Mouse (Mus musculus): ENCODE results near the gene Vps13d. TPM values are rescaled to one million over a fixed set of nuclear protein-coding genes. Genes with fewer than 3 reads are reported as not detected.

The Vps13d gene
- polyA plus RNA-seq, 1 experiment from 2014 or later = 8.8 TPM

GRCm38 (mm10) chr4:145032637-145033036 lies 162.2 kb downstream of the Vps13d start:
- Histone ChIP-seq H3K9ac (no peak overlapping the region), H3K4me2 (replicated peaks) (no peak overlapping the region), H3K9me3 (replicated peaks) (no peaks in the 10 kb centered on the region), H3K27me3 (no peaks in the 10 kb centered on the region), H3K27ac (replicated peaks) (no peak overlapping the region), H3K4me1 (peaks cover 20% of the 10 kb centered on the region), H3K4me3 (replicated peaks) (no peak overlapping the region), H3K36me3 (no peaks in the 10 kb centered on the region)
- 70% methylated on average over 2 of the region's 2 CpGs for WGBS
- ATAC-seq (ENCODE audit: insufficient number of reproducible peaks, low FRiP score, low TSS enrichment, low read depth) = no peak

- no peak for ATAC-seq (ENCODE audit: insufficient number of reproducible peaks, low FRiP score, low TSS enrichment, low read depth)
- WGBS = 82% methylated on average over 4 of the region's 4 CpGs
- no peaks in the 10 kb centered on the region for H3K36me3 ChIP-seq
- H3K27ac ChIP-seq (replicated peaks) = no peak overlapping the region
- H3K4me1 ChIP-seq = peaks cover 19% of the 10 kb centered on the region
- no peaks in the 10 kb centered on the region for H3K27me3 ChIP-seq
- no peak overlapping the region for H3K9ac ChIP-seq
- H3K9me3 ChIP-seq (replicated peaks) = no peaks in the 10 kb centered on the region
- H3K4me2 ChIP-seq (replicated peaks) = no peak overlapping the region
- no peak overlapping the region for H3K4me3 ChIP-seq (replicated peaks)
Measured at GRCm38 (mm10) chr4:145031510-145031909, 163.3 kb downstream of the Vps13d start.

- 50% methylated on average over 7 of the region's 7 CpGs for WGBS
- H3K36me3 ChIP-seq = no peaks in the 10 kb centered on the region
- no peak overlapping the region for H3K4me2 ChIP-seq (replicated peaks)
- H3K27me3 ChIP-seq = no peaks in the 10 kb centered on the region
- peaks cover 43% of the 10 kb centered on the region for H3K4me1 ChIP-seq
- no peak for ATAC-seq (ENCODE audit: insufficient number of reproducible peaks, low FRiP score, low TSS enrichment, low read depth)
- no peaks in the 10 kb centered on the region for H3K9me3 ChIP-seq (replicated peaks)
- no peak overlapping the region for H3K9ac ChIP-seq
- H3K27ac ChIP-seq (replicated peaks) = no peak overlapping the region
- no peak overlapping the region for H3K4me3 ChIP-seq (replicated peaks)
Measured at GRCm38 (mm10) chr4:145026449-145026851, 168.4 kb downstream of the Vps13d start.

GRCm38 (mm10) chr4:145025409-145025762 lies 169.4 kb downstream of the Vps13d start:
- H3K9me3 ChIP-seq (replicated peaks) = no peaks in the 10 kb centered on the region
- H3K27me3 ChIP-seq = no peaks in the 10 kb centered on the region
- H3K9ac ChIP-seq = no peak overlapping the region
- H3K4me2 ChIP-seq (replicated peaks) = no peak overlapping the region
- ATAC-seq (ENCODE audit: insufficient number of reproducible peaks, low FRiP score, low TSS enrichment, low read depth) = no peak
- WGBS = 64% methylated on average over 7 of the region's 7 CpGs
- H3K27ac ChIP-seq (replicated peaks) = peak overlapping the region; percentile 22; the same call in 1 of the 2 replicates
- H3K36me3 ChIP-seq = no peaks in the 10 kb centered on the region
- H3K4me3 ChIP-seq (replicated peaks) = no peak overlapping the region
- peaks cover 43% of the 10 kb centered on the region for H3K4me1 ChIP-seq

- no peaks in the 10 kb centered on the region for H3K9me3 ChIP-seq (replicated peaks)
- peak; percentile 32; the same call in 1 of the 2 replicates for ATAC-seq (ENCODE audit: insufficient number of reproducible peaks, low FRiP score, low TSS enrichment, low read depth)
- H3K27me3 ChIP-seq = no peaks in the 10 kb centered on the region
- no peak overlapping the region for H3K4me3 ChIP-seq (replicated peaks)
- no peak overlapping the region for H3K27ac ChIP-seq (replicated peaks)
- no peak overlapping the region for H3K4me2 ChIP-seq (replicated peaks)
- peaks cover 43% of the 10 kb centered on the region for H3K4me1 ChIP-seq
- peaks cover 2% of the 10 kb centered on the region for H3K36me3 ChIP-seq
- WGBS = 54% methylated on average over 8 of the region's 8 CpGs
- H3K9ac ChIP-seq = no peak overlapping the region
Measured at GRCm38 (mm10) chr4:145024694-145025408, 170.0 kb downstream of the Vps13d start.

- no peak for ATAC-seq (ENCODE audit: insufficient number of reproducible peaks, low FRiP score, low TSS enrichment, low read depth)
- Histone ChIP-seq H3K4me1 (peaks cover 43% of the 10 kb centered on the region), H3K36me3 (peaks cover 8% of the 10 kb centered on the region), H3K4me2 (replicated peaks) (no peak overlapping the region), H3K27me3 (no peaks in the 10 kb centered on the region), H3K4me3 (replicated peaks) (no peak overlapping the region), H3K9me3 (replicated peaks) (no peaks in the 10 kb centered on the region), H3K9ac (no peak overlapping the region), H3K27ac (replicated peaks) (no peak overlapping the region)
- WGBS = 85% methylated on average over 6 of the region's 6 CpGs
Measured at GRCm38 (mm10) chr4:145023911-145024310, 170.9 kb downstream of the Vps13d start.

GRCm38 (mm10) chr4:145022815-145023214 lies 172.0 kb downstream of the Vps13d start:
- 90% methylated on average over 5 of the region's 5 CpGs for WGBS
- no peak overlapping the region for H3K9ac ChIP-seq
- H3K27ac ChIP-seq (replicated peaks) = no peak overlapping the region
- no peak for ATAC-seq (ENCODE audit: insufficient number of reproducible peaks, low FRiP score, low TSS enrichment, low read depth)
- H3K27me3 ChIP-seq = no peaks in the 10 kb centered on the region
- no peaks in the 10 kb centered on the region for H3K9me3 ChIP-seq (replicated peaks)
- peaks cover 43% of the 10 kb centered on the region for H3K4me1 ChIP-seq
- H3K4me2 ChIP-seq (replicated peaks) = no peak overlapping the region
- peaks cover 14% of the 10 kb centered on the region for H3K36me3 ChIP-seq
- no peak overlapping the region for H3K4me3 ChIP-seq (replicated peaks)

- H3K4me1 ChIP-seq = peaks cover 43% of the 10 kb centered on the region
- no peak overlapping the region for H3K9ac ChIP-seq
- H3K27me3 ChIP-seq = no peaks in the 10 kb centered on the region
- no peaks in the 10 kb centered on the region for H3K9me3 ChIP-seq (replicated peaks)
- no peak for ATAC-seq (ENCODE audit: insufficient number of reproducible peaks, low FRiP score, low TSS enrichment, low read depth)
- no peak overlapping the region for H3K4me3 ChIP-seq (replicated peaks)
- H3K36me3 ChIP-seq = peaks cover 14% of the 10 kb centered on the region
- 89% methylated on average over 2 of the region's 2 CpGs for WGBS
- no peak overlapping the region for H3K4me2 ChIP-seq (replicated peaks)
- H3K27ac ChIP-seq (replicated peaks) = no peak overlapping the region
Measured at GRCm38 (mm10) chr4:145022211-145022610, 172.6 kb downstream of the Vps13d start.

- 80% methylated on average over 2 of the region's 2 CpGs for WGBS
- Histone ChIP-seq H3K36me3 (peaks cover 29% of the 10 kb centered on the region), H3K9me3 (replicated peaks) (no peaks in the 10 kb centered on the region), H3K27me3 (no peaks in the 10 kb centered on the region), H3K4me1 (peaks cover 27% of the 10 kb centered on the region), H3K27ac (replicated peaks) (no peak overlapping the region), H3K4me3 (replicated peaks) (no peak overlapping the region), H3K4me2 (replicated peaks) (no peak overlapping the region), H3K9ac (no peak overlapping the region)
- ATAC-seq (ENCODE audit: insufficient number of reproducible peaks, low FRiP score, low TSS enrichment, low read depth) = no peak
Measured at GRCm38 (mm10) chr4:145020383-145020782, 174.4 kb downstream of the Vps13d start.

GRCm38 (mm10) chr4:145019121-145019714 lies 175.6 kb downstream of the Vps13d start:
- Histone ChIP-seq H3K4me1 (0 out of 2 replicates have a peak, but pooled peaks cover 16% of the 10 kb centered on the region), H3K27me3 (no peaks in the 10 kb centered on the region), H3K9ac (no peak overlapping the region), H3K36me3 (peaks cover 29% of the 10 kb centered on the region), H3K4me2 (replicated peaks) (no peak overlapping the region), H3K4me3 (replicated peaks) (no peak overlapping the region), H3K27ac (replicated peaks) (no peak overlapping the region), H3K9me3 (replicated peaks) (no peaks in the 10 kb centered on the region)
- WGBS = 73% methylated on average over 3 of the region's 3 CpGs
- ATAC-seq (ENCODE audit: insufficient number of reproducible peaks, low FRiP score, low TSS enrichment, low read depth) = no peak

- Histone ChIP-seq H3K9me3 (replicated peaks) (no peaks in the 10 kb centered on the region), H3K36me3 (peaks cover 29% of the 10 kb centered on the region), H3K4me1 (peaks cover 11% of the 10 kb centered on the region; the same call in 1 of the 2 replicates), H3K27me3 (no peaks in the 10 kb centered on the region), H3K9ac (no peak overlapping the region), H3K4me2 (replicated peaks) (no peak overlapping the region), H3K27ac (replicated peaks) (no peak overlapping the region), H3K4me3 (replicated peaks) (no peak overlapping the region)
- no peak for ATAC-seq (ENCODE audit: insufficient number of reproducible peaks, low FRiP score, low TSS enrichment, low read depth)
- WGBS = 60% methylated on average over 2 of the region's 2 CpGs
Measured at GRCm38 (mm10) chr4:145017745-145018144, 177.1 kb downstream of the Vps13d start.

GRCm38 (mm10) chr4:145016669-145017068 lies 178.1 kb downstream of the Vps13d start:
- no peaks in the 10 kb centered on the region for H3K9me3 ChIP-seq (replicated peaks)
- H3K4me2 ChIP-seq (replicated peaks) = no peak overlapping the region
- H3K9ac ChIP-seq = no peak overlapping the region
- H3K36me3 ChIP-seq = peaks cover 29% of the 10 kb centered on the region
- H3K4me3 ChIP-seq (replicated peaks) = no peak overlapping the region
- H3K4me1 ChIP-seq = peaks cover 15% of the 10 kb centered on the region
- no peak overlapping the region for H3K27ac ChIP-seq (replicated peaks)
- WGBS = 83% methylated on average over 1 of the region's 1 CpGs
- H3K27me3 ChIP-seq = no peaks in the 10 kb centered on the region
- no peak for ATAC-seq (ENCODE audit: insufficient number of reproducible peaks, low FRiP score, low TSS enrichment, low read depth)
